Mouse (Mus musculus) Patski (cell line): ENCODE results near the gene Oasl2. TPM values are rescaled to one million over a fixed set of nuclear protein-coding genes. Genes with fewer than 3 reads are reported as not detected.
"Not testable (repeated sequence)": the region's sequence is repeated elsewhere in the genome, so short reads cannot be mapped to it uniquely, and the experiment has no call there.

ENCODE experiments used
- ATAC-seq: fragments of 100-300 bp; one replicate; pipeline ENCODE4 v1.8.0; 2021
- CTCF ChIA-PET: fragments of 350-600 bp; sonication (Branson Sonifier 250); formaldehyde crosslinking; loops from one replicate; lab custom pipeline; 2022; ENCODE audit warnings: inconsistent platforms; lab: Charles Lee
- POLR2A ChIA-PET: fragments of 350-600 bp; sonication (Branson Sonifier 250); formaldehyde crosslinking; loops from one replicate; lab custom pipeline; 2022; ENCODE audit warnings: antibody characterized with exemption, inconsistent platforms; lab: Charles Lee
- DNase-seq: peaks from one replicate; pipeline ENCODE4 v3.0.0-alpha.2; 2011; ENCODE audit warnings: low read depth, low spot score
- H3K27me3 ChIP-seq: fragments of 371-371 bp; one replicate; pipeline ENCODE4 v1.5.1; 2021
- CTCF ChIP-seq: fragments of 100-300 bp; IDR thresholded peaks from one replicate; pipeline ENCODE4 v1.5.1; 2021
- in situ Hi-C: fragments of 300-500 bp; cut with MboI; formaldehyde crosslinking; loops from 3 replicates; pipeline ENCODE4 v1.11.1; 2018; ENCODE audit warnings: low pct_unique_long_range_greater_than_20kb, mixed read lengths
- polyA plus RNA-seq: library from polyadenylated mRNA; unstranded; gene quantifications from one replicate; pipeline ENCODE4 v1.2.3, GENCODE M21; 2021

The Oasl2 gene
- polyA plus RNA-seq, 1 experiment from 2014 or later, result 1.6 TPM

- no peak for TF ChIP-seq CTCF
- ChIA-PET POLR2A (interaction anchor here (0.8 kb wide), 1 partner anchor 10 kb away, joined by 3 read pairs; no protein-coding TSS in a partner anchor), CTCF (no interaction called here)
- DNase-seq (no peak), ATAC-seq (no peak)
- in situ Hi-C loops, result no loop called here
- no peaks in the 10 kb centered on the region for H3K27me3 ChIP-seq
These were observed 19.2 kb upstream of the Oasl2 start for GRCm38 (mm10) chr5:114877487-114877886.

- CTCF ChIA-PET, result no interaction called here
- TF ChIP-seq CTCF, result no peak
- no peak for DNase-seq
- POLR2A ChIA-PET, result no interaction called here
- ATAC-seq, result no peak
- H3K27me3 ChIP-seq, result no peaks in the 10 kb centered on the region
- in situ Hi-C loops, result no loop called here
These were observed 17.3 kb upstream of the Oasl2 start for GRCm38 (mm10) chr5:114879399-114879798.

- ATAC-seq, POLR2A ChIA-PET, H3K27me3 ChIP-seq, DNase-seq, in situ Hi-C loops, CTCF ChIA-PET: not testable (repeated sequence)
These were observed 14.4 kb upstream of the Oasl2 start for GRCm38 (mm10) chr5:114882319-114882718.

- TF ChIP-seq CTCF, result no peak
- no peak for ATAC-seq
- in situ Hi-C loops, result no loop called here
- ChIA-PET CTCF (no interaction called here), POLR2A (no interaction called here)
- no peaks in the 10 kb centered on the region for H3K27me3 ChIP-seq
- DNase-seq, result no peak
These were observed 13.7 kb upstream of the Oasl2 start for GRCm38 (mm10) chr5:114883022-114883421.

GRCm38 (mm10) chr5:114886801-114887200 lies 9.9 kb upstream of the Oasl2 start:
- ChIA-PET CTCF (interaction anchor here (1.4 kb wide), 1 partner anchor 11 kb away, joined by 4 read pairs; no protein-coding TSS in a partner anchor), POLR2A (no interaction called here)
- H3K27me3 ChIP-seq, result no peaks in the 10 kb centered on the region
- in situ Hi-C loops, result no loop called here
- no peak for TF ChIP-seq CTCF
- DNase-seq (no peak), ATAC-seq (no peak)

- no peak for TF ChIP-seq CTCF
- no peak for DNase-seq
- ChIA-PET POLR2A (no interaction called here), CTCF (no interaction called here)
- ATAC-seq, result no peak
- H3K27me3 ChIP-seq, result no peaks in the 10 kb centered on the region
- in situ Hi-C loops, result no loop called here
These were observed 7.7 kb upstream of the Oasl2 start for GRCm38 (mm10) chr5:114888995-114889394.

- ChIA-PET CTCF (no interaction called here), POLR2A (no interaction called here)
- no peak for ATAC-seq
- in situ Hi-C loops, result no loop called here
- no peak for DNase-seq
- TF ChIP-seq CTCF, result no peak
- H3K27me3 ChIP-seq, result no peaks in the 10 kb centered on the region
These were observed 1.2 kb upstream of the Oasl2 start for GRCm38 (mm10) chr5:114895542-114895941.

- H3K27me3 ChIP-seq, result no peaks in the 10 kb centered on the region
- CTCF ChIA-PET, result interaction anchor here (0.9 kb wide), 1 partner anchor 10 kb away, joined by 4 read pairs; no protein-coding TSS in a partner anchor
These were observed 648 bp downstream of the Oasl2 start for GRCm38 (mm10) chr5:114897374-114897793.

GRCm38 (mm10) chr5:114898857-114899256 lies 2.1 kb downstream of the Oasl2 start:
- CTCF ChIA-PET, result no interaction called here
- in situ Hi-C loops, result no loop called here

More at GRCm38 (mm10) chr5:114897374-114897793, 648 bp downstream of the Oasl2 start:
- no peak for TF ChIP-seq CTCF
- DNase-seq (no peak), ATAC-seq (no peak)
- in situ Hi-C loops, result no loop called here
- POLR2A ChIA-PET, result interaction anchor here (0.6 to 1.5 kb wide), 2 partner anchors 19 to 182 kb away, joined by 3 to 6 read pairs; no protein-coding TSS in a partner anchor

GRCm38 (mm10) chr5:114902413-114902812 lies 5.7 kb downstream of the Oasl2 start:
- in situ Hi-C loops, result loop anchor here (5.0 kb wide), 1 partner anchor 205 kb away; no protein-coding TSS in a partner anchor
- ATAC-seq, result no peak
- CTCF ChIA-PET, result interaction anchor here (0.7 to 1.4 kb wide), 6 partner anchors 11 to 218 kb away, joined by 3 to 4 read pairs (median 3); no protein-coding TSS in a partner anchor
- DNase-seq, result no peak
- H3K27me3 ChIP-seq, result no peaks in the 10 kb centered on the region
- peak; percentile 89 for TF ChIP-seq CTCF
- POLR2A ChIA-PET, result interaction anchor here (0.6 kb wide), 1 partner anchor 43 kb away, joined by 4 read pairs; no protein-coding TSS in a partner anchor

More at GRCm38 (mm10) chr5:114898857-114899256, 2.1 kb downstream of the Oasl2 start:
- POLR2A ChIA-PET, result interaction anchor here (0.8 kb wide), 1 partner anchor 22 kb away, joined by 4 read pairs; no protein-coding TSS in a partner anchor
- TF ChIP-seq CTCF, result no peak
- no peak for ATAC-seq
- H3K27me3 ChIP-seq, result no peaks in the 10 kb centered on the region
- no peak for DNase-seq

GRCm38 (mm10) chr5:114908598-114909305 lies 12.0 kb downstream of the Oasl2 start:
- ATAC-seq (no peak), DNase-seq (no peak)
- ChIA-PET CTCF (no interaction called here), POLR2A (no interaction called here)
- no peak for TF ChIP-seq CTCF
- in situ Hi-C loops, result no loop called here
- H3K27me3 ChIP-seq, result no peaks in the 10 kb centered on the region
